Mouse (Mus musculus): ENCODE data around the gene Tmem107.

The Tmem107 gene

DNA sequence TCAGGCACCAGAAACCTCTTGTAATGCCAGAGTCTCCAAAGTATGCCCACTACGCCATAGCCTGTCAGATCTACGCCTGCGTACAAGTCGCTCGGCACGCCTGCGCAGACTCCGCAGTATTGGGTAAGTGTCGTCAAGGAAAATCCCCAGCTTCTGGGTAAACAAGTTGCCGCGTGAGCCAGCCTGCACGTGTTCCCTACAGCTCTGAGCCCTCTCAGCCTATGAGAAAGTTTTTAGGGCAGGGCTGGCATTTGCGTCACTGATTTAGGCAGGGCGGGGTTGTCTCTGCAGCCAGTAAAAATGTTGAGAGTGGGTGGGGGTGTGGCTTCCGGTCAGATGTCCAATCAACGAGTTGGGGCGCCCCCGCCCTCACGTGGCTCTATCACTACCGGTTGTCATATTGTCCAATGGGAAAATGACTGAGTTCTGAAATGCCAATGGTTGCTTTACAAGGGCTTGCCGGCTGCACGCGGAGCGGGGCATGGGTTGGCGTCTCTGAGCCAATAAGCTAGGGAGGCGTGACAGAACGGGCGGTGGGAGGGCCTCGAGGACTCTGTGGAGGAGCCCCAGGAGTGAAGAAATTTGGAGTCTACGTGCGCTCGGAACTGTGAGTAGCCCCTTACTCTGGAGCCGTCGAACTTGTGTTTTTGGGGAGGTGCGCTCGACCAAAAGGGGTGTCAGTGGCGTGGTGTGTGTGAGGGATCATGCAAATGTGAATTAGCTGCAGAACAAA lies 24.3 kb downstream of the Tmem107 start, which contains the start of gene Per1:
TSS of gene Per1 (plus strand) at position 521 of the 733 bp plus-strand sequence.
- DNase-seq (ENCODE audit: low read depth): peak; percentile 97

DNA sequence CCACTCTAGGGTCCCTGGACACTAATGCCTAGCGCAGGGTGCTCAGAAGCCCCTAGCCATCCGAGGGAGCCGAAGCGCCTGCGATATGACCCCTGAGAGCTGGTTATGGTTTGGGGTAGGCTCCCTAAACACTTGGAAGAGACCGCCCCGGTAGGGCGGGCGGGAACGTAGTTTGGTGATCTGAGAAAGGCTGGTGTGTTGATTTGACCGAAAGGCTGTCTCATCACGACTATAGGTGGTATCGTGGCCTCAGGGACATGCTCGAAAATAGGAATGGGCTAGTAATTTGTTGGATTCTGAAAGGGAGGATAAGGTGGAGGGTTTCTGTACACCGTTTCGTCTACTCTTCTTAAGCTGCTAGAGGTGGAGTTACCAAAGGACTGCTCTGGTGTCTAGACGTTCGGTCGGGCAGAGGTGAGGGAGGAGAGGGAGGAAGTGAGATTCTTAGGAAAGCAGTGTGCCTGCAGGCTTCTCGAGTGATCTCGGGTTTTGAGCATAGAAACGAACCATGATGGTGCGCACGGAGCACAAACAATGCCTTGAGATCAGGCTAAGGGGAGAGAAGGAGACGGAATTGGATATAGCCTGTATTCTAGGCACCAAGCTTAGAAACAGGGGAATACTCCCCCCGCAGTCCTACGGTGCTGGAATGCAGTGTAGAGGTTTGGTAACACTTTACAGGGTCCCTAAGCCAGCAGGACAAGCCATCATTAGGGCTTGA lies 25.1 kb downstream of the Tmem107 start:
- no peak for DNase-seq (ENCODE audit: low read depth)

DNA sequence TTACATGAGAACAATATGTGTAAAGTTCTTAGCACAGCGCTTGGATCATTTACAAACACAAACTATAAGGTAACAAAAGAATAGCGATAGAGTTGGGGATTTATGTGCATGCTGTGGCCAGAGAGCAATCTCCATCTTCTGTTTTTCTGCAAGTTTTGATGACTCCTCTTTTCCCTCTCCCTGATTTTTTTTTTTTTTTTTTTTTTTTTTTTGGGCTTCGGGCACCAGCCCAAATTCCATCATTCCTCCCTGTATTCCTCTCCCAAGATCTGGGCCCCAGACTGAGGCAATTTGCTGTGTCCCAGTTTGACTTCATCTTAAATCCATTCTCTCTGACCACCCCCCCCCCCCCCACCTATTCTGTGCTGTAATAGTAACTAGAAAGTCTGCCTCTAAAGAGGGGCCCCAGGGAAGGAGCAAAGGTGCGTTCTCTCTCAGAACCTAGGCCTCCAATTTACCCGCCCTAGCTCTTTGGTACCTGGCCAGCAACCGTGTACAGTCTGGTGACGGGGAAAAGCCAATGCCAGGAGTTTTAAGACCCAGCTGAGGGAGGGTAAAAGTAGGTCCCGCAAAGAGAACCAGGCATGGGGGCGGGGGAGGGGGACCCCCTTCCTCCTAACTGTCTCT lies 25.9 kb downstream of the Tmem107 start:
- no peak for DNase-seq (ENCODE audit: low read depth)

DNA sequence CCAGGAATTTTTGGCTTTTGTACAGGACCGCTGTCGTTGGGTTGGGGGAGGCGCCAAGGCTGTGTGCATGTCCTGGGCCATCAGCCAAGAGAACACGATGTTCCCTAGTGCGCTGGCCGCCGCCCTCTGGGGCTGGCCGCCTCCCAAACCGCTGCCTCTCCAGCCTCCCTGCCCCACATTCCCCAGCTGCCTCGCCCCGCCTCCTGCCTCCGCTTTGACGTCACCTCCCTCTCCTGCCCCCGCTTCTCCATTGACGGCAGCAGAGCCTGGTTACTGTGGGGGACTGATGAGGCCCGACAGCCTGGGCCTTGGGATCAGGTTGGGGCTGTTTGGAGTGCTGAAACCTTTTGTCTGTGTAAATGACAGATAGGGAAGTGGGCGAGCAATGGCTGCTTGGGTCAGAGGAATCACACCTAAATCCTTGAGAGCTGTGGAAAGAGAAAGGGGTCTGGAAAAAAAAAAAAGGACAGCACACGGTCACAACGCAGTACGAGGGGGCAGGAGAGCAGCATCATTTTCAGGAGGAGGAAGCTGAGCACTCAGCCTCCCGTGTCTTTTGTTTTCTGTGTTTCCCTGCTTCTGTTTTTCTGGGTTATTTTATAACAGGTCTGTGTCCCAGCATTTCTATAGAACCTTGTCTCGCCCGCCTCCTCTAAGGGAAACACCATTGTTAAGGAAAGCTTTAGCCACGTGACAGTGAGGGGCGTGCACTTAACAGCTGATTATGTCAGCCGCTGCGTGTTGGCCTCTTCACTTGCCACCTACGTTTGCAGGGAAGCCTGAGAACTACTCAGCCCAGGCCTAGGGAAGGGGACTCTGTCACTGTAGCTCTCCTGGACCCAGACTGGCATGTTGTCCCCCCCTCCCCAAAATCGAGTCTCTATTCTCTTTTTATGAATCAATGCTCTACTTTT lies 26.6 kb downstream of the Tmem107 start:
- peak; percentile 90 for DNase-seq (ENCODE audit: low read depth)

DNA sequence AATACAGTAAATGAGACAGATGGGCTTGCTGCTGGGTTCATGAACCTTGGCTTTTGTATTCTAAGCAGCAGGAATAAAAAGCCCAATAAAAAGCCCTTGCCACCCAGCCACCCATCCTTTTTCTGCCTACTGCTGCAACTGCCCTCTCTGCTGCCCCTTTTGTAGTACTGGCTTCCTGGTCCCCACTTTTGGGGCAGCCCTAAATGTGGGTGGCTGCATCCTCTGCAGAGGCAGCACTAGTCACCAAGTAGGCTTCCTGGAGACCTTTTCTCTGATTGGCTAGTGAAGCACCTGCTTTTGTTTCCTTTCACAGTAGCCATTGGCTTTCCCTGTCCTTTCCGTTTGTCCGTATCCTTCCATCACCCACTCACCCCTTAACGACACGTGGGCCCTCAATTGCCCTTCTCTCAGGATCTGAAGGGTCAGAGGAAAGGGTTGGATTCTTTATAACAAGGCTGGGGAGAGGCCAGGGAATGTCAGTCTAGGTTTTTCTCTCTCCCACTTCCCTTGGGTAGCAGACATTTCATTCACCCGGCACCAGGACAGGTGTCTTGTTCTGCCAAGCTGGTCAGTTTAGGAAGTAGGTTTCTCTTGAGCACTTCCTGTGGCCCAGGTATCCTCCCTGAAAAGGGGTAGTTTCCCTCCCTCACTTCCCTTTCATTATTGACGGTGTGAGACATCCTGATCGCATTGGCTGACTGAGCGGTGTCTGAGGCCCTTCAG lies 27.6 kb downstream of the Tmem107 start:
- no peak for DNase-seq (ENCODE audit: low read depth)

DNA sequence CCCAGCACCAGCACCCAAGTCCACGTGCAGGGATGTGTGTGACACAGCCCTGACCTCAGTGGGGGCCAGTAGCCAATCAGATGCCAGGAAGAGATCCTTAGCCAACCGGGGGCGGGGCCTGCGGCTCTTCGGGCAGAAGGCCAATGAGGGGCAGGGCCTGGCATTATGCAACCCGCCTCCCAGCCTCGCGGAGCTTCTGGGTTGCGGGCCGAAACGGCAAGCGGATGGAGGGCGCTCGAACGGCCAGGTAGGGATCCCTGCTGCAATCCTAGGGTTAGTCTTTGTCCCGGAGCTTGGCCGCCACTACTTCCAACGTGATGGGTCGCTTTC lies 28.1 kb downstream of the Tmem107 start:
- peak; percentile 95 for DNase-seq (ENCODE audit: low read depth)

DNA sequence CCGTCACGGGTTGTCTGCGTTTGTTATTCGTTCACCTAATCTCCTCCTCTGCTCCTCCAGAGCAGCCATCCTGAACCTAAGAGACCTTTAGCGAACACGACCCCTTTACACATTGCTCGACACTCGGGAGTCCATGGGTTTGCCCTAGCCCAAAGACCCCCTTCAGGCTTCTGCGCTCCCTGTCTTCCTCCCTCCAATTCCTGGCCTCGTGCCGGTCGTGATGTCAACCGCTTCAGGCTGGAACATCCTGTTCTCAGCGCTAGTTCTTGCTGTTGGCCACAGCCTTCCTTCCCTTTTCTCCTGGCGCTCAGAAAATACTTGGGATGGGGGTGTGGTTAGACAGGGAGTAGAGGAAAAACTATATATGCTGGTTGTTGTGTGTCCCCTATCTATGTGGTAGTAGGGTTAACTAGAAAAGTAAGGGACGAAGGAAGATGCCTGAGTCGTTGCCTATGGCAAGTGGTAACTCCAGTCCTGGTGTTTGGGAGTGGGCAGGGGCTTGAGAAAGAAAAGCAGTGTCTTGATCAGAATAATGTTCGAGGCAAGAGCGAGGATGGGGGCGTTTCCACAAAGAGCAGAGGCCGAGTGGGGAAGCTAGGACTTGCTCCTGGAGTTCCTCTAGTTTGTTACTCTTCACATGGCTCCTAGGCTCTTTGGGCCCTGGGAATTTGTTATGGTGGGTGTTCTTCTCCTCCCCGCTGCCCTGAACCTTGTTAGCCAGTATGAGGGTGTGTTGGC lies 28.7 kb downstream of the Tmem107 start:
- DNase-seq (ENCODE audit: low read depth): no peak

DNA sequence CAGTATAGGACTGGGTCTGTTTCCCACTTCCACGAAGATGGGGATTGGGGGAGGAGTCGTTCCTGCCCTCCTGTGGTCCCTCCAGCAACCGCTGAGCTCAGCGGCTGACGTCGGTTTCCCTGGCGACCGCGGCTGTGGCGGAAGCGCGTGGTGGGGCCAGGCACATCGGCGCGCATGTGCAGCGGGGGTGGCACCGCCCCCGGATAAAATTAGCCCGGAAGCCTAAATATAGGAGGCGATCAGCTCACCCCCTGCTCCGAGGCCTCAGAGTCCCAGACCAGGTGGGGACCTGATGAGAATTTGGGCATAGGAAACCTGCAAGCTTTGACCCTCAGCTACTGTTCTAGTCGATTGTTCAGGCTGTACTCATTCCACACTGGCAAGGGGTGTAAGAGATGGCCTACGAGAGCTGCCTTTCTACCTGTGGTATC lies 29.3 kb downstream of the Tmem107 start:
- peak; percentile 84 for DNase-seq (ENCODE audit: low read depth)

DNA sequence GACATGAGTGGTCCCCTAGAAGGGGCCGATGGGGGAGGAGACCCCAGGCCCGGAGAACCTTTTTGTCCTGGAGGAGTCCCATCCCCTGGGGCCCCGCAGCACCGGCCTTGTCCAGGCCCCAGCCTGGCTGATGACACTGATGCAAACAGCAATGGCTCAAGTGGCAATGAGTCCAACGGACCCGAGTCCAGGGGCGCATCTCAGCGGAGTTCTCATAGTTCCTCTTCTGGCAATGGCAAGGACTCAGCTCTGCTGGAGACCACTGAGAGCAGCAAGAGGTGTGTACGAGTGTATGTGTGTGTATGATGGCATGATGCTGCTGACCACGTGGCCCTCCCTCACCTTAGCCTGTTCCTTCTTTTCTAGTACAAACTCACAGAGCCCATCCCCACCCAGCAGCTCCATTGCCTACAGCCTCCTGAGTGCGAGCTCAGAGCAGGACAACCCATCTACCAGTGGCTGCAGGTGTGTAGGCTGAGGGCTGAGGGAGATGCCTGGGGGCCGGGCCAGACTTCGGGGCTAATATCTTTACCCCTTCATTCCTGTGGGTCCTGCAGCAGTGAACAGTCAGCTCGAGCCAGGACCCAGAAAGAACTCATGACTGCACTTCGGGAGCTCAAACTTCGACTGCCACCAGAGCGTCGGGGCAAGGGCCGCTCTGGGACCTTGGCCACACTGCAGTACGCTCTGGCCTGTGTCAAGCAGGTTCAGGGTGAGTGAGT lies 30.2 kb downstream of the Tmem107 start:
- no peak for DNase-seq (ENCODE audit: low read depth)

DNA sequence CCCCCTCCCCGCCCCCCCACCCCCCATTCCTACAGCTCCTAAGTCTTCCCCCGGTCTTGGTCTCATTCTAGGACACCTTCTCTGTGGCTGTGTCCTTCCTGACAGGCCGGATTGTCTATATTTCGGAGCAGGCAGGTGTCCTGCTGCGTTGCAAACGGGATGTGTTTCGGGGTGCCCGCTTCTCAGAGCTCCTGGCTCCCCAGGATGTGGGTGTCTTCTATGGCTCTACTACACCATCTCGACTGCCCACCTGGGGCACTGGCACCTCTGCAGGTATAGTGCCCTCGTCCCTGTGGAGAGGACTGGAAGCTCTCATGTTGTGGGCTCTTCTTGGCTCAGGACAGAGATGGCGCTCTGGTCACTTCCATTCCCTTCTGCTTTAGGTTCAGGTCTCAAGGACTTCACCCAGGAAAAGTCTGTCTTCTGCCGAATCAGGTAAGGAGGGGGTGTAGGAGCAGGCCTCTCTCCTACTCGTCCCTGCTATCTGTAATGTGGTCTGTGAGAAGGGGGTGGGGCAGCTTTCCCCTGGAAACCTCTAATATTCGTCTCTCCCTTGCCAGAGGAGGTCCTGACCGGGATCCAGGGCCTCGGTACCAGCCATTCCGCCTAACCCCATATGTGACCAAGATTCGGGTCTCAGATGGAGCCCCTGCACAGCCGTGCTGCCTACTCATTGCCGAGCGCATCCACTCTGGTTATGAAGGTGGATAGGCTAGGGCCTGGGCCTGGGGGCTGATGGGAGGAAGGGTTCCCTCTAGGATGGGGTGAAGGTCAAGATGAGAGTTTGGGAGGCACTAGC lies 31.2 kb downstream of the Tmem107 start:
- DNase-seq (ENCODE audit: low read depth): no peak

DNA sequence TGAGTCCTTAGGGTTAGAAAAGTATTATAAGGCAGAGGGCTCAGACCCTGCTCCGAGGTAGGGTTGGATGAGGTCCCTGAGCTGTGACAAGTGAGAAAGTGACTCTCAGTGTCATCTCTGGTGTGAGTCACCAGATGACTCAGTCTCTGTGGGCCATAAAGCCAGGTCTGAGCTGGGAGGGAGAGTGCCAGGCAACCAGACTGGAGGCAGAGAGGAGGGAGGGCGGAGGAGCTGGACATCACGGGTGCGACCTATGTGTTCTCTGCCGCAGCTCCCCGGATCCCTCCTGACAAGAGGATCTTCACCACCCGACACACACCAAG lies 31.8 kb downstream of the Tmem107 start:
- DNase-seq (ENCODE audit: low read depth): no peak

DNA sequence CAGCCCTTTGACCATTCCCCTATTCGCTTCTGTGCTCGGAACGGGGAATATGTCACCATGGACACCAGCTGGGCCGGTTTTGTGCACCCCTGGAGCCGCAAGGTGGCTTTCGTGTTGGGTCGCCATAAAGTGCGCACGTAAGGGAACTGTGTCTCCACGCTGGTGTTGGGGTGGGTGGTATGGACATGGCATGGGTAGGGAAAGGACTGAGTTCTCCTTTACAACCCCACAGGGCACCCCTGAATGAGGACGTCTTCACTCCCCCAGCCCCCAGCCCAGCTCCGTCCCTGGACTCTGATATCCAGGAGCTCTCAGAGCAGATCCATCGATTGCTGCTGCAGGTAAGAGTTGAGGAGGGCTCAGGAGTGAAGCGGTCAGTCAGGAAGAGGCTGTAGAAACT lies 32.5 kb downstream of the Tmem107 start:
- no peak for DNase-seq (ENCODE audit: low read depth)

DNA sequence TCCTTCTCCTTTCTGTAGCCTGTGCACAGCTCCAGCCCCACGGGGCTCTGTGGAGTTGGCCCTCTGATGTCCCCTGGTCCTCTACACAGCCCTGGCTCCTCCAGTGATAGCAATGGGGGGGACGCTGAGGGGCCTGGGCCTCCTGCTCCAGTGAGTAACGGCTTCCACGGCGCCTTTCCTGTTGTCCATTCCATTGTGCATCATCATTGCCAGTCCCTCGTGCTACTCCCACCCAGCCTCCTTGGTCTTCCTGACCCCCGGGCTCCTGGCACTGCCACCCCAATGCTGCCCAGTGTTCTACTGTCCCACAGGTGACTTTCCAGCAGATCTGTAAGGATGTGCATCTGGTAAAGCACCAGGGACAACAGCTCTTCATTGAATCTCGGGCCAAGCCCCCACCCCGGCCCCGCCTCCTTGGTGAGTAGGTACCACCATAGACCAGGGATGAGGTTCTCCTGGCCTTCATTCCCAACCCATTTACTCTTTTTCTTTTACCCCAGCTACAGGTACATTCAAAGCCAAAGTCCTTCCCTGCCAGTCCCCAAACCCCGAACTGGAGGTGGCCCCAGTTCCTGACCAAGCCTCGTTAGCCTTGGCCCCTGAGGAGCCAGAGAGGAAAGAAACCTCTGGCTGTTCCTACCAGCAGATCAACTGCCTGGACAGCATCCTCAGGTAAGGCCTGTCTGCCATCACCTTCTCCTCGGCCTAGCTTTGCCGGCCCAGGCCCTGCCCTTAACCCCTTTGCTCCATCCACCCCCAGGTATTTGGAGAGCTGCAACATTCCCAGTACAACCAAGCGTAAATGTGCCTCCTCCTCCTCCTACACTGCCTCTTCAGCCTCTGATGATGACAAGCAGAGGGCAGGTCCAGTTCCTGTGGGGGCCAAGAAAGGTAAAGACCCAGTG lies 33.2 kb downstream of the Tmem107 start:
- no peak for DNase-seq (ENCODE audit: low read depth)

DNA sequence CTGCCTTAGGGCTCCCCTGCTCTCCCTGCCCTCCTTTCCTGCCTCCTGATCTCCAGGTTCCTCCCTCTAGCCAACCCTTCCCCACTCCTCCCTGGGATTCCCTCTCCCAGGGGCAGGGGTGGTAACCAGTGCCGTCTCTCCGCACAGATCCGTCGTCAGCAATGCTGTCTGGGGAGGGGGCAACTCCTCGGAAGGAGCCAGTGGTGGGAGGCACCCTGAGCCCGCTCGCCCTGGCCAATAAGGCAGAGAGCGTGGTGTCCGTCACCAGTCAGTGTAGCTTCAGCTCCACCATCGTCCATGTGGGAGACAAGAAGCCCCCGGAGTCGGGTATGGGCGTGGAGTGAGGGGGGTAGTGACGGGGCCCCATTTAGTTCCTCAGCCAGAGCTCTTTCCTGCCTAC lies 33.9 kb downstream of the Tmem107 start:
- DNase-seq (ENCODE audit: low read depth): no peak

DNA sequence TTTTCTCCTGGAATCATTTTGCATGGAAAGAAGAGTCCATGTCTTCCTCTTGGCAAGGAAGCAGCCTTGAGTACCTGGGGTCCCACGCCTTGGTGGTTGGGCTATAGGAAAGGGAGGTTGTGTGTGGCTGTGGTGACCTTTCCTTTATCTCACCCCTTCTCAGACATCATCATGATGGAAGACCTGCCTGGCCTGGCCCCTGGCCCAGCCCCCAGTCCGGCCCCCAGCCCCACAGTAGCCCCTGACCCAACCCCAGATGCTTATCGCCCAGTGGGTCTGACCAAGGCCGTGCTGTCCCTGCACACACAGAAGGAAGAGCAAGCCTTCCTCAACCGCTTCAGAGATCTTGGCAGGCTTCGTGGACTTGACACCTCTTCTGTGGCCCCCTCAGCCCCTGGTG lies 34.6 kb downstream of the Tmem107 start:
- no peak for DNase-seq (ENCODE audit: low read depth)

DNA sequence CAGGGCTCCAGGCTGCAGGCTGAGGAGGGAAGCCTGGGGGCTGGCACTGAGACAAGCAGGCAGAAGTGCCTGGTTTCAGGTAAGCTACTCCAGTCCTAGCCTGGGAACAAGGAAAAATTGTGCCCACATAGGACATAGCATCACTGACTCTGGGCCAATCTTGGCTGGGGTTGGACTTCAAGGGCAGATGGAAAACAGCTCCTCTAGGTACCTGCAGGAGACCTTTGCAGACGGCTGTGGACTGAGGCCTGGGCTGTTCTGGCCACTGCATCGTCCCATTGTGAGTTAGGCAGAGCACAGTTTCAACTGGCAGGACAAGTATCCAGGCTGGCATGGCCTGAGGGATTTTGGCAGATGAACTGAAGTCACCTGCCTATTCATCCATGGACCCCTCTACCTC lies 35.2 kb downstream of the Tmem107 start:
- DNase-seq (ENCODE audit: low read depth): no peak

DNA sequence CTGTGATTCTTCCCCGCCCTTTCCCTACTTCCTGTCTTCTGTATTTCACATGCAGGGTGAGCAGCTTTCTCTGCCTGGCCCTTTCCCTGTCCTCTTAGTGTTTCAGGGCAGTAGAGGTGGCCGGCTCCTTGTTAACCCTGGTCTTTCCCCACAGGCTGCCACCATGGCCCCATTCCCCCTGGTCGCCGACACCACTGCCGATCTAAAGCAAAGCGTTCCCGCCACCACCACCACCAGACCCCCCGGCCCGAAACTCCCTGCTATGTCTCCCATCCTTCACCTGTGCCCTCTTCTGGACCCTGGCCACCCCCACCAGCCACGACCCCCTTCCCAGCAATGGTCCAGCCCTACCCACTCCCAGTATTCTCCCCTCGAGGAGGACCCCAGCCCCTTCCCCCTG lies 35.7 kb downstream of the Tmem107 start:
- no peak for DNase-seq (ENCODE audit: low read depth)

DNA sequence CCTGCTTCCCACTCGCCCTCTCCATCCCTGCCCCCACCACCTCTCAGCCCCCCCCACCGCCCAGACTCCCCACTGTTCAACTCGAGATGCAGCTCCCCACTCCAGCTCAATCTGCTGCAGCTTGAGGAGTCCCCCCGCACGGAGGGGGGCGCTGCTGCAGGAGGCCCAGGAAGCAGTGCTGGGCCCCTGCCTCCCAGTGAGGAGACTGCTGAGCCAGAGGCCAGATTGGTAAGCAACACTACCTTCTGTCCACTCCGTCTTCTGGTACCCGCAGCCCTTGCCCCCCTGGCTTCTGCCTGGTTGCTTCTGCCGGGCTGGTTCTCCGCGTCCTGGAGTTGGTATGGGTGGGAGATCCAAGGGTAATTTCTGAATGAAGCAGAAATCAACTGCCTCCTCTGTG lies 36.2 kb downstream of the Tmem107 start:
- DNase-seq (ENCODE audit: low read depth): no peak

Measured in c-Kit-positive CD71-negative TER-119-negative erythroid progenitor cells, embryonic 14.5 days (primary cell).